Mouse (Mus musculus): ENCODE data around the gene Lce1j. TPM values are rescaled to one million over a fixed set of nuclear protein-coding genes. Genes with fewer than 3 reads are reported as not detected.
"Not testable (repeated sequence)": the region's sequence is repeated elsewhere in the genome, so short reads cannot be mapped to it uniquely, and the experiment has no call there.

The Lce1j gene
- total RNA-seq (2014; rRNA removed) (not detected in 2 replicates), polyA plus RNA-seq (2012; rRNA removed) (not detected in 2 replicates)

GRCm38 (mm10) chr3:92790414-92790813, at the start of gene Lce1j:
Gene Lce1j (minus strand): TSS chr3:92790514.
- Histone ChIP-seq H3K9ac (ENCODE audit: low read depth, low read length) (no peak within 1 kb of the TSS), H3K36me3 (ENCODE audit: control insufficient read depth, insufficient read depth, low read length) (no peaks in the 10 kb centered on the region)
- DNase-seq (ENCODE audit: extremely low read depth, low read depth, low spot score): no peak

DNA sequence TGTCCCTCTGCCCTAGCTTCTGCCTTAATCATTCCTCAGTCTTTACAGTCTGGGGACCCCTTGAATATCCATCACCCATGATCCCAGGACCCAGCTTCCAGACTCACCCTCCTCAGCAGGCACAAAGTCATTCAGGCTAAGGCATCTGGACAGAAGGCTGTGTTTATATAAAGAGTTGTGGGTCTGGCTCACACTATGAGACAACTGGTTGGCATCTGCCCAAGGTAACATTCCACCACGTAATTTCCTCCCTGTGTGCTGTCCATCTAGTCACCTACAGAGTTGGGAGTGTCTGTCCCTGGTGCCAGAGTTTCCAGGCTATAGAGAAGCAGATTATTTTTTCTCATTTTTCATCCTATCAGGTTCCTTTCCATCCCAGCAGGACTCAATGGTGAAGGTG, 36.8 kb upstream of the Lce1j start, which contains the start of gene Kprp:
Gene Kprp, minus strand, starts transcription at position 140 of the 400 bp plus-strand sequence.
- TF ChIP-seq POLR2A (IDR thresholded peaks at IDR 0.05; ENCODE audit: extremely low read depth, insufficient read depth, low read length) (no peak), CTCF (IDR thresholded peaks at IDR 0.05; ENCODE audit: low read depth, low read length) (no peak)
- 29% methylated on average over 1 of the region's 1 CpGs for WGBS
- no peak within 1 kb of the TSS for H3K9ac ChIP-seq (ENCODE audit: low read depth, low read length)
- no peak within 1 kb of the TSS for H3K4me3 ChIP-seq (ENCODE audit: insufficient read depth, low read depth, low read length)
- H3K27ac ChIP-seq (replicated peaks; ENCODE audit: insufficient read depth, low read depth, low read length): no peak within 1 kb of the TSS
- H3K79me2 ChIP-seq (ENCODE audit: control insufficient read depth, insufficient read depth, low read length): no peaks in the 10 kb centered on the region
- no peaks in the 10 kb centered on the region for H3K27me3 ChIP-seq (ENCODE audit: control insufficient read depth, insufficient read depth, low read length)
- no peak for DNase-seq (ENCODE audit: extremely low read depth, low read depth, low spot score)
- H3K4me1 ChIP-seq (ENCODE audit: control insufficient read depth, insufficient read depth, low read length): no peaks in the 10 kb centered on the region
- H3K36me3 ChIP-seq (ENCODE audit: control insufficient read depth, insufficient read depth, low read length): no peaks in the 10 kb centered on the region

More at GRCm38 (mm10) chr3:92790414-92790813, at the start of gene Lce1j:
- Histone ChIP-seq H3K27ac (replicated peaks; ENCODE audit: insufficient read depth, low read depth, low read length) (no peak within 1 kb of the TSS), H3K79me2 (ENCODE audit: control insufficient read depth, insufficient read depth, low read length) (no peaks in the 10 kb centered on the region), H3K27me3 (ENCODE audit: control insufficient read depth, insufficient read depth, low read length) (no peaks in the 10 kb centered on the region; the same call in 1 of the 2 replicates), H3K4me3 (ENCODE audit: insufficient read depth, low read depth, low read length) (no peak within 1 kb of the TSS), H3K4me1 (ENCODE audit: control insufficient read depth, insufficient read depth, low read length) (no peaks in the 10 kb centered on the region)
- WGBS: 91% methylated on average over 1 of the region's 1 CpGs
- TF ChIP-seq CTCF (IDR thresholded peaks at IDR 0.05; ENCODE audit: low read depth, low read length): no peak
- no peak for TF ChIP-seq POLR2A (IDR thresholded peaks at IDR 0.05; ENCODE audit: extremely low read depth, insufficient read depth, low read length)

DNA sequence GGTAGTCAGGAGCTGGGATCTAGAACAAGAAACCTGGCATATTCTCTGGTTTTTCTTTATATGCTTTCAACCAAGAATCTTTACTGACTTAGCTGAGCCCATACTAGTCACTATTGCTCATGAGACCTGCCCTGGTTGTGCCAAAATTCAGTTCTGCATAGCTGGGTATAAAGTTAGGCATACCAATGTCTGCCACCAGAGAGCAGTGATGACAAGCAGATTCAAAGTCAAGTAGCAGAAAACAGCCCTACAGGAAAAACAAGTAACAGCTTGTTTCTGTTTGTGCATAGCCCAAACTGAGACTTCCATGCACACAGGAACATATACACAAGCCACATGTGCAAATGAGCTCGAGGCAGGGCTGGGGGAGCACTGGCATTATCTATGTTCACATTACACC, 35.5 kb upstream of the Lce1j start:
- H3K36me3 ChIP-seq (ENCODE audit: control insufficient read depth, insufficient read depth, low read length): no peaks in the 10 kb centered on the region
- H3K4me1 ChIP-seq (ENCODE audit: control insufficient read depth, insufficient read depth, low read length): no peaks in the 10 kb centered on the region
- no peaks in the 10 kb centered on the region for H3K79me2 ChIP-seq (ENCODE audit: control insufficient read depth, insufficient read depth, low read length)
- 10% methylated on average over 1 of the region's 1 CpGs for WGBS
- no peak for DNase-seq (ENCODE audit: extremely low read depth, low read depth, low spot score)
- no peak overlapping the region for H3K9ac ChIP-seq (ENCODE audit: low read depth, low read length)
- TF ChIP-seq CTCF (IDR thresholded peaks at IDR 0.05; ENCODE audit: low read depth, low read length): no peak
- TF ChIP-seq POLR2A (IDR thresholded peaks at IDR 0.05; ENCODE audit: extremely low read depth, insufficient read depth, low read length): no peak
- no peak overlapping the region for H3K27ac ChIP-seq (replicated peaks; ENCODE audit: insufficient read depth, low read depth, low read length)
- H3K27me3 ChIP-seq (ENCODE audit: control insufficient read depth, insufficient read depth, low read length): no peaks in the 10 kb centered on the region
- H3K4me3 ChIP-seq (ENCODE audit: insufficient read depth, low read depth, low read length): no peak overlapping the region

GRCm38 (mm10) chr3:92816036-92816435, 25.7 kb upstream of the Lce1j start:
- H3K27ac ChIP-seq (replicated peaks; ENCODE audit: insufficient read depth, low read depth, low read length); H3K4me3 ChIP-seq (ENCODE audit: insufficient read depth, low read depth, low read length); H3K79me2 ChIP-seq (ENCODE audit: control insufficient read depth, insufficient read depth, low read length); H3K36me3 ChIP-seq (ENCODE audit: control insufficient read depth, insufficient read depth, low read length); H3K4me1 ChIP-seq (ENCODE audit: control insufficient read depth, insufficient read depth, low read length); H3K9ac ChIP-seq (ENCODE audit: low read depth, low read length); H3K27me3 ChIP-seq (ENCODE audit: control insufficient read depth, insufficient read depth, low read length); DNase-seq (ENCODE audit: extremely low read depth, low read depth, low spot score): not testable (repeated sequence)
- WGBS: 88% methylated on average over 2 of the region's 2 CpGs

DNA sequence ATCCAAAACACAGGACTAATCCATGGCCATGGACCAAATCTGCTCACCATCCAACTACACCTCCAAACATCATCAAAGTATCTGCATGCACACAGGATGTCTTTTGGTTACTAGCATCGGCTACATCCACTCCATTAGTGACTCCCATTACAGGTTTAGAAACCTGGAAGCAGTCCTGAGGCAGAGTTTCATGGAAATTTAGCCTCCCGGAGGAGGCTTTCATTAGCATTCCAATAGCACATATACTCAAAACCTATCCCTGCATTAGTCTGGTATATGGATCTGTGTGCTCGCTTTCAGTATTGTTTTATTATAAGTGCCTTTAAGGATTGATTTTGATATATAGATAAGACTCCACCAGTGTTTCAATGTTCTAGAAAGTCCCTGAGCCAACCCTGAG, 25.3 kb upstream of the Lce1j start:
- H3K9ac ChIP-seq (ENCODE audit: low read depth, low read length): no peak overlapping the region
- H3K36me3 ChIP-seq (ENCODE audit: control insufficient read depth, insufficient read depth, low read length): no peaks in the 10 kb centered on the region
- no peak for DNase-seq (ENCODE audit: extremely low read depth, low read depth, low spot score)
- H3K4me3 ChIP-seq (ENCODE audit: insufficient read depth, low read depth, low read length): no peak overlapping the region
- no peaks in the 10 kb centered on the region for H3K79me2 ChIP-seq (ENCODE audit: control insufficient read depth, insufficient read depth, low read length)
- no peaks in the 10 kb centered on the region; the same call in 1 of the 2 replicates for H3K27me3 ChIP-seq (ENCODE audit: control insufficient read depth, insufficient read depth, low read length)
- TF ChIP-seq POLR2A (IDR thresholded peaks at IDR 0.05; ENCODE audit: extremely low read depth, insufficient read depth, low read length): no peak
- no peak for TF ChIP-seq CTCF (IDR thresholded peaks at IDR 0.05; ENCODE audit: low read depth, low read length)
- H3K27ac ChIP-seq (replicated peaks; ENCODE audit: insufficient read depth, low read depth, low read length): no peak overlapping the region
- 88% methylated on average over 3 of the region's 3 CpGs for WGBS
- no peaks in the 10 kb centered on the region for H3K4me1 ChIP-seq (ENCODE audit: control insufficient read depth, insufficient read depth, low read length)

- no peaks in the 10 kb centered on the region for H3K27me3 ChIP-seq (ENCODE audit: control insufficient read depth, insufficient read depth, low read length)
- TF ChIP-seq POLR2A (IDR thresholded peaks at IDR 0.05; ENCODE audit: extremely low read depth, insufficient read depth, low read length): no peak
- no peak for TF ChIP-seq CTCF (IDR thresholded peaks at IDR 0.05; ENCODE audit: low read depth, low read length)
Observed at GRCm38 (mm10) chr3:92807791-92808190, 17.5 kb upstream of the Lce1j start, which contains the start of gene Lce1k. Gene Lce1k (minus strand): TSS chr3:92807891.

More at GRCm38 (mm10) chr3:92807791-92808190, 17.5 kb upstream of the Lce1j start, which contains the start of gene Lce1k:
- Histone ChIP-seq H3K36me3 (ENCODE audit: control insufficient read depth, insufficient read depth, low read length) (no peaks in the 10 kb centered on the region), H3K4me1 (ENCODE audit: control insufficient read depth, insufficient read depth, low read length) (no peaks in the 10 kb centered on the region), H3K9ac (ENCODE audit: low read depth, low read length) (no peak within 1 kb of the TSS), H3K4me3 (ENCODE audit: insufficient read depth, low read depth, low read length) (no peak within 1 kb of the TSS), H3K79me2 (ENCODE audit: control insufficient read depth, insufficient read depth, low read length) (no peaks in the 10 kb centered on the region), H3K27ac (replicated peaks; ENCODE audit: insufficient read depth, low read depth, low read length) (no peak within 1 kb of the TSS)
- no peak for DNase-seq (ENCODE audit: extremely low read depth, low read depth, low spot score)
